Mouse (Mus musculus) cerebellum, adult 8-10 months (tissue): ENCODE data around the gene Mpst.

Source experiments
- DNase-seq: peaks from one replicate; pipeline ENCODE4 v3.0.0; 2022

The Mpst gene

GRCm38 (mm10) chr15:78406293-78406934, at the start of gene Mpst:
Gene Mpst, plus strand, starts transcription at chr15:78406416.
- peak; percentile 93 for DNase-seq

- no peak for DNase-seq
Observed at GRCm38 (mm10) chr15:78365916-78366315, 40.3 kb upstream of the Mpst start.

GRCm38 (mm10) chr15:78366875-78367274, 39.3 kb upstream of the Mpst start:
- DNase-seq, result no peak

- DNase-seq, result no peak
Observed at GRCm38 (mm10) chr15:78367811-78368210, 38.4 kb upstream of the Mpst start.

GRCm38 (mm10) chr15:78368926-78369346, 37.3 kb upstream of the Mpst start:
- peak; percentile 27 for DNase-seq

GRCm38 (mm10) chr15:78369641-78370040, 36.6 kb upstream of the Mpst start:
- no peak for DNase-seq

- DNase-seq, result no peak
Observed at GRCm38 (mm10) chr15:78372796-78373195, 33.4 kb upstream of the Mpst start.

GRCm38 (mm10) chr15:78374204-78374603, 32.0 kb upstream of the Mpst start:
- no peak for DNase-seq

GRCm38 (mm10) chr15:78377859-78378258, 28.4 kb upstream of the Mpst start:
- no peak for DNase-seq

GRCm38 (mm10) chr15:78378556-78378955, 27.7 kb upstream of the Mpst start:
- DNase-seq, result no peak

GRCm38 (mm10) chr15:78380208-78380607, 26.0 kb upstream of the Mpst start:
- no peak for DNase-seq

GRCm38 (mm10) chr15:78380741-78381140, 25.5 kb upstream of the Mpst start:
- DNase-seq, result no peak

GRCm38 (mm10) chr15:78382115-78382514, 24.1 kb upstream of the Mpst start:
- no peak for DNase-seq

GRCm38 (mm10) chr15:78383450-78384219, 22.6 kb upstream of the Mpst start:
- no peak for DNase-seq

GRCm38 (mm10) chr15:78384220-78385116, 21.7 kb upstream of the Mpst start:
- no peak for DNase-seq

- no peak for DNase-seq
Observed at GRCm38 (mm10) chr15:78385564-78385963, 20.7 kb upstream of the Mpst start.

- no peak for DNase-seq
Observed at GRCm38 (mm10) chr15:78390855-78391254, 15.4 kb upstream of the Mpst start.

- DNase-seq, result no peak
Observed at GRCm38 (mm10) chr15:78395478-78395962, 10.7 kb upstream of the Mpst start, which contains the start of gene Tex33. Gene Tex33, minus strand, starts transcription at chr15:78395912.

- DNase-seq, result no peak
Observed at GRCm38 (mm10) chr15:78401345-78401744, 4.9 kb upstream of the Mpst start.

- no peak for DNase-seq
Observed at GRCm38 (mm10) chr15:78401921-78402320, 4.3 kb upstream of the Mpst start.

- no peak for DNase-seq
Observed at GRCm38 (mm10) chr15:78402423-78402822, 3.8 kb upstream of the Mpst start.

GRCm38 (mm10) chr15:78403301-78403741, 2.9 kb upstream of the Mpst start:
- no peak for DNase-seq

- DNase-seq, result no peak
Observed at GRCm38 (mm10) chr15:78403896-78404295, 2.3 kb upstream of the Mpst start.
